Mouse (Mus musculus): ENCODE results near the gene Nfatc2. TPM values are rescaled to one million over a fixed set of nuclear protein-coding genes. Genes with fewer than 3 reads are reported as not detected.

The Nfatc2 gene
- polyA plus RNA-seq, 1 experiment from 2014 or later: 2.6 TPM

DNA sequence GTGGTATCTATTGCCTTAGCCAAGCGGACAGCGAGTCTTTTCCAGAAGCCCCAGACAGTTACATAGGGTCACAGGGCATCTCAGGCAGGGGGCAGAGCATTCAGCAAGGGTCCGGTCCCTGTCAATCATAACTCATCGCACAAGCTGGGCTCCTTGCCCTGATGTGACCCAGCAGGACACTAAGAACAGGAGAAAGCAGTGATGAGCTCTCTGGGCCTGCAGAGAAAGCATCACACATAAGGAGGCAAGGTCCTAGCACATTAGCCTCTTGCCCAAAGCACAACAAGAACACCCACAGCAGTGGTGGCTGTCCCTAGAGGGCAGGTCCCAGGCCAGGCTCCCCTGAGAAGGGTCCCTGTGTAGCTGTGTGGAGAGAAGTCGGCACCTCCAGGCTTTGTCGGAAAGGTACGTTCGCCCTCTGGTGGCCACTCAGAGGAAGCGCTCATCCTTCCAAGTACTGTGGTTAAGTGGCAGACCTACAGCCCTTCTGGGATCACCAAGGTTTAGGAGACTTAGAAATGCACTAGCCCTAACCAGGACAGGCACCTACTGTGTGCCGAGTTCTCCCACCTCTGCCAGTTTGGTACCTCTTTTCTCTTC, 156.1 kb downstream of the Nfatc2 start:
- Histone ChIP-seq H3K27ac (ENCODE audit: low read length) (no peak overlapping the region), H3K36me3 (ENCODE audit: insufficient read depth, low read length) (no peaks in the 10 kb centered on the region), H3K4me2 (replicated peaks; ENCODE audit: low read depth, low read length) (no peak overlapping the region), H3K9ac (replicated peaks; ENCODE audit: low read length) (no peak overlapping the region), H3K4me1 (ENCODE audit: insufficient read depth, low read length) (peaks cover 6% of the 10 kb centered on the region), H3K27me3 (ENCODE audit: insufficient read depth, low read length) (peaks cover 7% of the 10 kb centered on the region; the same call in 1 of the 2 replicates), H3K4me3 (ENCODE audit: low read length) (no peak overlapping the region), H3K9me3 (ENCODE audit: low read length) (no peaks in the 10 kb centered on the region; the same call in 1 of the 2 replicates)
- WGBS: 36% methylated on average over 10 of the region's 10 CpGs
- peak; percentile 67 for ATAC-seq (ENCODE audit: low FRiP score, low TSS enrichment)

DNA sequence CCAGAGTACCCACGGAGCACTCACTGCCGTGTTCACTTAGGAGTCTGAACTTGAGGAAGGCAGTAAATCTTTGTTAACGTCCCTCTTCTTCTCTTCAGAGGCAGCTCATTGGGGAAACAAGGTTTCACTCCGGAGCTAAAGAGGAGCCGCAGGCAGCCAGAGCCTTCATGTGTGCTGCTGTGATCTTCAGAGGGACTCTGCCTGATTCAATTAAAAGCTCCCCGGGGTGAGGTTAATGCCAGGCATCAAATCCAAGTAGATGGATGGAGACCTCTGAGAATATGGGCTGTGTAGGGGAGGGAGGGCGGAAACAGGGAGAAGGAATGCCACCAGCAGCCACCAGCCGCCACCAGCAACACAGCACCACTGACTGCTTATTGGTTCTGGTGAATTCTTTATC, 157.3 kb downstream of the Nfatc2 start:
- Histone ChIP-seq H3K4me3 (ENCODE audit: low read length) (no peak overlapping the region), H3K36me3 (ENCODE audit: insufficient read depth, low read length) (no peaks in the 10 kb centered on the region), H3K9me3 (ENCODE audit: low read length) (no peaks in the 10 kb centered on the region; the same call in 1 of the 2 replicates), H3K27me3 (ENCODE audit: insufficient read depth, low read length) (peaks cover 7% of the 10 kb centered on the region; the same call in 1 of the 2 replicates), H3K4me2 (replicated peaks; ENCODE audit: low read depth, low read length) (no peak overlapping the region), H3K27ac (ENCODE audit: low read length) (no peak overlapping the region), H3K9ac (replicated peaks; ENCODE audit: low read length) (no peak overlapping the region), H3K4me1 (ENCODE audit: insufficient read depth, low read length) (peaks cover 6% of the 10 kb centered on the region)
- ATAC-seq (ENCODE audit: low FRiP score, low TSS enrichment): no peak
- WGBS: 26% methylated on average over 8 of the region's 8 CpGs

DNA sequence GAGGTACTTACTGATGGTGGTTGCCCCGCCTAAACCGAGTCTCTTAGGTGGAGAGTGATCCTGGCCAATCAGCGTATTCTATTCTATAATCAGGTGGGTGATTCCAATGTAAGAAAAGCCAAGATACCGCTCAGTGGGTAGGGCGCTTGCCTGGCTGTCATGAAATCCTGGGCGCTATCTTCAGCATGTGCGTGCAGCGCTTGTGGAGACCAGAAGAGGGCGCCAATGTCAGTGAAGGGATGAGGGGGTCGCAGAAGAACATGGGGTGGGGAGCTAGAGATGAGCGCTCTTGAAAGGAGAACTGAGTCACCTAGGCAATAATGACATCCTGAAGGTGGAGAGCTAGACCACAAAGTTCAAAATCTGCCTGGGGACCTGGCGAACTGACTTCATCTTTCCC, 160.0 kb downstream of the Nfatc2 start:
- peaks cover 7% of the 10 kb centered on the region; the same call in 1 of the 2 replicates for H3K27me3 ChIP-seq (ENCODE audit: insufficient read depth, low read length)
- no peaks in the 10 kb centered on the region; the same call in 1 of the 2 replicates for H3K9me3 ChIP-seq (ENCODE audit: low read length)
- WGBS: 91% methylated on average over 12 of the region's 12 CpGs
- peaks cover 3% of the 10 kb centered on the region; the same call in 1 of the 2 replicates for H3K4me1 ChIP-seq (ENCODE audit: insufficient read depth, low read length)
- H3K4me2 ChIP-seq (replicated peaks; ENCODE audit: low read depth, low read length): no peak overlapping the region
- H3K9ac ChIP-seq (replicated peaks; ENCODE audit: low read length): no peak overlapping the region
- ATAC-seq (ENCODE audit: low FRiP score, low TSS enrichment): no peak
- no peak overlapping the region for H3K27ac ChIP-seq (ENCODE audit: low read length)
- no peak overlapping the region for H3K4me3 ChIP-seq (ENCODE audit: low read length)
- H3K36me3 ChIP-seq (ENCODE audit: insufficient read depth, low read length): no peaks in the 10 kb centered on the region

DNA sequence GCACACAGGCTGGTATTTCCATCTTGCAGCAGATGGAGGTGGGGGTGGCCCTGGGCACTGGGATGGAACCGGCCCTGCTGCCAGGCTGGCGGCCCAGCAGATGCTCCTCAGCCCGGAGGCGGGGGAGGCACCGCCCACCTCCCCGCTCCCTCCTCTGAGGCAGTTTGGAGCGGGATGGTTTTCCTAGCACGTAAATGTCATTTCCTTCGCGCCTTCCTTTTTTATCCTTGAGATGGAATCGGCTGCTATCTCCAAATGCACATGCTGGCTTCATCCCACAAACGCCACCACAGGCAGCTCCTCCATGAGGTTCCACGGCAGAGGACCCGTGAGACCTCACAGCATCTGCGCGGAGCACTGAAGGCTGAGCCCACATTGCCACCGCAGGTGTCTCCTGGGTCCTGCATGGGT, 160.5 kb downstream of the Nfatc2 start:
- no peak overlapping the region for H3K4me2 ChIP-seq (replicated peaks; ENCODE audit: low read depth, low read length)
- H3K4me1 ChIP-seq (ENCODE audit: insufficient read depth, low read length): peaks cover 3% of the 10 kb centered on the region; the same call in 1 of the 2 replicates
- ATAC-seq (ENCODE audit: low FRiP score, low TSS enrichment): peak; percentile 62; the same call in 1 of the 2 replicates
- no peak overlapping the region for H3K4me3 ChIP-seq (ENCODE audit: low read length)
- no peak overlapping the region for H3K27ac ChIP-seq (ENCODE audit: low read length)
- no peaks in the 10 kb centered on the region for H3K36me3 ChIP-seq (ENCODE audit: insufficient read depth, low read length)
- H3K27me3 ChIP-seq (ENCODE audit: insufficient read depth, low read length): peaks cover 7% of the 10 kb centered on the region; the same call in 1 of the 2 replicates
- H3K9ac ChIP-seq (replicated peaks; ENCODE audit: low read length): no peak overlapping the region
- 59% methylated on average over 17 of the region's 17 CpGs for WGBS
- no peaks in the 10 kb centered on the region; the same call in 1 of the 2 replicates for H3K9me3 ChIP-seq (ENCODE audit: low read length)

DNA sequence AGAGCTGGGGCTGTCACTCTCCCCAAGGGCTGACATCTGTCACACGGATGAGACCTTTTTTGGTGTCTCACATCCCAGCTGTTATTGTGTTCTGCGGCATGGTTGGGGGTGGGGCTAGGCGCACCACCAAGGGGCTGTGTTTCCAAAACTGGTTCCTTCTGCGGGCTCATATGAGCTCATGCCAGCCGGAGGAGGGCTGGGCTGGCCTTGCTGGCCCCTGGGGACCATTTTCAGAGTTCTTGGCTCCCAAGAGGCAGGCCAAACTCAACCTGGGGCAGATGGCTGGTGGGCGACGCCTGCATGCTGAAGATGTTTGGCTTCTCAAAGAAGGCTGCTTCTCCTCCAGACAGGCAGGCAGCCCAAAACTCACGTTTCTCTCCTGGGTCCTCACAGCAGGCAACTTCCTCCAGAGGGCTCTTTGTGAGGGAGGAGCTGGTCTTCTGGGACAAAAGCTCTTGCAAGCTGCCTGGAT, 162.4 kb downstream of the Nfatc2 start:
- WGBS: 46% methylated on average over 8 of the region's 8 CpGs
- no peak overlapping the region for H3K4me2 ChIP-seq (replicated peaks; ENCODE audit: low read depth, low read length)
- H3K27ac ChIP-seq (ENCODE audit: low read length): no peak overlapping the region
- no peak overlapping the region for H3K9ac ChIP-seq (replicated peaks; ENCODE audit: low read length)
- ATAC-seq (ENCODE audit: low FRiP score, low TSS enrichment): no peak
- peaks cover 7% of the 10 kb centered on the region; the same call in 1 of the 2 replicates for H3K4me1 ChIP-seq (ENCODE audit: insufficient read depth, low read length)
- H3K9me3 ChIP-seq (ENCODE audit: low read length): no peaks in the 10 kb centered on the region; the same call in 1 of the 2 replicates
- no peaks in the 10 kb centered on the region for H3K36me3 ChIP-seq (ENCODE audit: insufficient read depth, low read length)
- no peaks in the 10 kb centered on the region; the same call in 1 of the 2 replicates for H3K27me3 ChIP-seq (ENCODE audit: insufficient read depth, low read length)
- H3K4me3 ChIP-seq (ENCODE audit: low read length): no peak overlapping the region

DNA sequence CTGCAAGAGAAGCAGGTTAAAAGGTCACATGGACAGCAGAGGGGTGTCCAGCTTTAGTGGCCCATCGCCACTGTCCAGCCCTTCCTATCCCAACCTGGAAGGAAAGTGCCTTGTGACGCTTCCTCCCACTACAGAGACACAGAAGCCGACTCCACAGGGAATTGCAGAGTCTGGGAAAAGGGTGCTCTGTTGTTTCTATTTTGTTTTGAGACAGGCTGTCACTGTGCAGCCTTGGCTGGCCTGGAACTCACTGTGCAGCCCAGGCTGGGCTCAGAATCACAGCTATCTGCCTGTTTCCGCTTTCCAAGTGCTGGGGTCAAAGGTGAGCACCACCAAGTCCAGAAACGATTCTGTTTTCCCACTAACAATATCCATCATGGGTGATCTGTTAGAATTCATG, 167.3 kb downstream of the Nfatc2 start:
- 51% methylated on average over 5 of the region's 5 CpGs for WGBS
- Histone ChIP-seq H3K36me3 (ENCODE audit: insufficient read depth, low read length) (no peaks in the 10 kb centered on the region), H3K4me3 (ENCODE audit: low read length) (no peak overlapping the region), H3K27me3 (ENCODE audit: insufficient read depth, low read length) (no peaks in the 10 kb centered on the region), H3K9ac (replicated peaks; ENCODE audit: low read length) (no peak overlapping the region), H3K9me3 (ENCODE audit: low read length) (no peaks in the 10 kb centered on the region), H3K4me2 (replicated peaks; ENCODE audit: low read depth, low read length) (no peak overlapping the region), H3K4me1 (ENCODE audit: insufficient read depth, low read length) (peaks cover 8% of the 10 kb centered on the region; the same call in 1 of the 2 replicates), H3K27ac (ENCODE audit: low read length) (no peak overlapping the region)
- peak; percentile 39; the same call in 1 of the 2 replicates for ATAC-seq (ENCODE audit: low FRiP score, low TSS enrichment)

DNA sequence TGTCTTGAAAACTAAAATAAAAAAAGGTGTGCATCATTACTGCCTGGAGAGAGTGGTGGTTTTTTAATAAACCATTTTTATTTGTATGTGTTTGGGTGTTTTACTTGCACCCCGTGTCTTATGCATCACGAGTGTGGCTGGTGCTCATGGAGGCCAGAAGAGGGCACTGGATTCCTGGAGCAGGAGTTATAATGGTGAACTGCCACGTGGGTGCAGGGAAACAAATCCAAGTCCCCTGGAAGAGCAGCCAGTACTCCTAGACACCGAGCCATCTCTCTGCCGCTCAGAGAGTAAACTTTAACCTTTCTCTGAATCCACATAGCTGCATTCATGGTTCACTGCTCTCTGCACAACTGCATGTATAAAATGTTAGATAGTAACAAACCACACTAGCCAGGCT, 168.1 kb downstream of the Nfatc2 start:
- no peak for ATAC-seq (ENCODE audit: low FRiP score, low TSS enrichment)
- 48% methylated on average over 5 of the region's 5 CpGs for WGBS
- no peak overlapping the region for H3K4me2 ChIP-seq (replicated peaks; ENCODE audit: low read depth, low read length)
- peaks cover 4% of the 10 kb centered on the region; the same call in 1 of the 2 replicates for H3K4me1 ChIP-seq (ENCODE audit: insufficient read depth, low read length)
- H3K36me3 ChIP-seq (ENCODE audit: insufficient read depth, low read length): no peaks in the 10 kb centered on the region
- H3K4me3 ChIP-seq (ENCODE audit: low read length): no peak overlapping the region
- no peak overlapping the region for H3K9ac ChIP-seq (replicated peaks; ENCODE audit: low read length)
- no peaks in the 10 kb centered on the region for H3K9me3 ChIP-seq (ENCODE audit: low read length)
- no peak overlapping the region; the same call in 1 of the 2 replicates for H3K27ac ChIP-seq (ENCODE audit: low read length)
- H3K27me3 ChIP-seq (ENCODE audit: insufficient read depth, low read length): no peaks in the 10 kb centered on the region

DNA sequence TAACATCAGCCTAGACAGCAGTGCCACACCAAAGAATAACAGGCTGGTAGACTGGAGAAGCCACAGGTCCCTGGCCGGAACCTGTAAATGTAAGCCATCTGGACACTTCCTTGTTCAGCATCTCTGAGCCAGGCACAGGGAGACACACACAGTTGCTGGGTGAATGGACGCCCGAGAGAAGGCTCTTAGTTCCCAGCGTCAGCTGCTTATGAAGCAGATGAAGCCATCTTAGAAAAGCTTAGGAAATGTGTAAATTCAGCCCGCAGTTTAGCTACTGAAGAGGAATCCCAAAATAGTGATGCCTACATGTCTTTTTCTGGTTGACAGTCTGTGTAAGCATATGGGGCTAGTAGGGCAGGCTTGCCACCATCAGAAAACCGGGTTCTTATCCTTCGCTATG, 169.1 kb downstream of the Nfatc2 start:
- Histone ChIP-seq H3K4me2 (replicated peaks; ENCODE audit: low read depth, low read length) (no peak overlapping the region), H3K36me3 (ENCODE audit: insufficient read depth, low read length) (no peaks in the 10 kb centered on the region), H3K9me3 (ENCODE audit: low read length) (no peaks in the 10 kb centered on the region), H3K4me3 (ENCODE audit: low read length) (no peak overlapping the region), H3K4me1 (ENCODE audit: insufficient read depth, low read length) (0 out of 2 replicates have a peak, but pooled peaks cover 4% of the 10 kb centered on the region), H3K27ac (ENCODE audit: low read length) (no peak overlapping the region), H3K9ac (replicated peaks; ENCODE audit: low read length) (no peak overlapping the region), H3K27me3 (ENCODE audit: insufficient read depth, low read length) (no peaks in the 10 kb centered on the region)
- 91% methylated on average over 7 of the region's 7 CpGs for WGBS
- no peak for ATAC-seq (ENCODE audit: low FRiP score, low TSS enrichment)

DNA sequence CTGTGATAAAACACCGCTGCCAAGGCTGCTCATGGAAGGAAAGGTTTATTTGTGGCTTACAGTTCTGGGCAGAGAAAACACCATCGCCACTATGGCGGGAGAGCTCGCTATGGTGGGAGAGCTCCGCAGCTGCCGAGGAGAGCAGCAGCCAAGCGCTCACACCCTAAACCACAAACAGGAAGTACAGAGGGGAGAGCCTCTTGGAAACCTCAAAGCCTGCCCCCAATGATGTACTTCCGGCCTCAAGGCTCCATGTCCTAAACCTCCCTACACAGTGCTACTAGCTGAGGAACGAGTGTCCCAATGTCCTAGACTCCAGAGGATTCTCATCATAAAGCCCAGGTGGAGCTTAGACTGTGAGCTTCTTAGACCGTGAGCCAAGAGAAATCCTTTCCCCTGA, 171.9 kb downstream of the Nfatc2 start:
- H3K9ac ChIP-seq (replicated peaks; ENCODE audit: low read length): no peak overlapping the region

DNA sequence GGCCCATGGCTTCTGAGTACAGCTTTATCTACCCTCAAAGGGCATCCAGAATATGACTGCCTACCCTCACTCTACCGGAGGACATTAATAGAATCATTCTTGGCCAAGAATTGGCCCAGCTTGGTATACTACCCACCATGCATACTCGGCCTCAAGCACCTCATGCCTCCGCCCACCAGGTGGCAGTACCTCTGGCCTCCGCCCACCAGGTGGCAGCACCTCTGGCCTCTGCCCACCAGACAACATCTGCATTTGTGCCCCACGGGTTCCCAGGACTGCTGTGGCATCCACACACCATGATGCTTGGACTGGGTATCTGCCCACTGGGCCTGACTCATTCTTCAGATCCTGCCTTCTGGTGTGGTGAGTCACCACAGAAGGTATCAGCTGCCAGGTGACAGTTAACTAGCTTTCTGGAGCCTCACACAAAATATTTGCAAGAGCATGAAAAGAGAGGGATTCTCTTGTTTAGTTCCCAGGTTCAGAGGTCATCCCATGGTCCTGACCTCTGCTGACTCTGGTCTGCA, 173.0 kb downstream of the Nfatc2 start:
- no peak for ATAC-seq (ENCODE audit: low FRiP score, low TSS enrichment)
- H3K27me3 ChIP-seq (ENCODE audit: insufficient read depth, low read length): no peaks in the 10 kb centered on the region
- H3K4me2 ChIP-seq (replicated peaks; ENCODE audit: low read depth, low read length): no peak overlapping the region
- H3K9me3 ChIP-seq (ENCODE audit: low read length): no peaks in the 10 kb centered on the region
- no peak overlapping the region for H3K9ac ChIP-seq (replicated peaks; ENCODE audit: low read length)
- no peak overlapping the region for H3K4me3 ChIP-seq (ENCODE audit: low read length)
- H3K4me1 ChIP-seq (ENCODE audit: insufficient read depth, low read length): peaks cover 4% of the 10 kb centered on the region; the same call in 1 of the 2 replicates
- H3K36me3 ChIP-seq (ENCODE audit: insufficient read depth, low read length): no peaks in the 10 kb centered on the region
- WGBS: 90% methylated on average over 5 of the region's 5 CpGs
- H3K27ac ChIP-seq (ENCODE audit: low read length): no peak overlapping the region

More for the DNA sequence above, 171.9 kb downstream of the Nfatc2 start:
- H3K27ac ChIP-seq (ENCODE audit: low read length): no peak overlapping the region
- H3K4me1 ChIP-seq (ENCODE audit: insufficient read depth, low read length): 0 out of 2 replicates have a peak, but pooled peaks cover 4% of the 10 kb centered on the region
- no peaks in the 10 kb centered on the region for H3K36me3 ChIP-seq (ENCODE audit: insufficient read depth, low read length)
- no peak overlapping the region for H3K4me2 ChIP-seq (replicated peaks; ENCODE audit: low read depth, low read length)
- no peak overlapping the region for H3K4me3 ChIP-seq (ENCODE audit: low read length)
- no peak for ATAC-seq (ENCODE audit: low FRiP score, low TSS enrichment)
- H3K9me3 ChIP-seq (ENCODE audit: low read length): no peaks in the 10 kb centered on the region
- 92% methylated on average over 10 of the region's 10 CpGs for WGBS
- no peaks in the 10 kb centered on the region for H3K27me3 ChIP-seq (ENCODE audit: insufficient read depth, low read length)

All from kidney, embryonic 16.5 days (tissue).